Mouse (Mus musculus) heart, embryonic 13.5 days (tissue): Measurements from ENCODE around the gene BC052040. TPM values are rescaled to one million over a fixed set of nuclear protein-coding genes. Genes with fewer than 3 reads are reported as not detected.

Experiments used
- ATAC-seq: fragments of 200-750 bp; cut with Nextera tagmentation; 2 replicates; pipeline ENCODE4 v1.8.0; 2017; ENCODE audit warnings: moderate TSS enrichment; ENCODE audit not compliant: insufficient number of reproducible peaks, low FRiP score, low TSS enrichment; ENCODE audit errors: extremely low read depth
- H3K27ac ChIP-seq: fragments of 300-500 bp; sonication (generic); replicated peaks from 2 replicates; pipeline ENCODE4 v1.5.1; 2015; ENCODE audit warnings: moderate library complexity, mild to moderate bottlenecking, inconsistent platforms
- H3K27me3 ChIP-seq: fragments of 300-500 bp; sonication (generic); replicated peaks from 2 replicates; pipeline ENCODE4 v1.6.1; 2015; ENCODE audit warnings: mild to moderate bottlenecking, inconsistent platforms
- H3K36me3 ChIP-seq: fragments of 300-500 bp; sonication (generic); 2 replicates; pipeline ENCODE4 v1.6.1; 2015; ENCODE audit warnings: mild to moderate bottlenecking, inconsistent platforms
- H3K4me1 ChIP-seq: fragments of 300-500 bp; sonication (generic); 2 replicates; pipeline ENCODE4 v1.6.1; 2015; ENCODE audit warnings: inconsistent platforms
- H3K4me2 ChIP-seq: fragments of 300-500 bp; sonication (generic); 2 replicates; pipeline ENCODE4 v1.6.1; 2015; ENCODE audit warnings: inconsistent platforms, mild to moderate bottlenecking, moderate library complexity
- H3K4me3 ChIP-seq: fragments of 300-500 bp; sonication (generic); 2 replicates; pipeline ENCODE4 v1.5.1; 2015; ENCODE audit warnings: moderate library complexity, mild to moderate bottlenecking, inconsistent platforms
- H3K9ac ChIP-seq: fragments of 300-500 bp; sonication (generic); 2 replicates; pipeline ENCODE4 v1.6.1; 2015; ENCODE audit warnings: inconsistent platforms, mild to moderate bottlenecking, moderate library complexity
- H3K9me3 ChIP-seq: fragments of 300-500 bp; sonication (generic); 2 replicates; pipeline ENCODE4 v1.6.1; 2016; ENCODE audit warnings: inconsistent platforms
- WGBS: fragments of 180-500 bp; shearing (Covaris S2); methylation state at CpG from one replicate; pipeline ENCODE4 v1.1.7; 2015; ENCODE audit warnings: mixed read lengths; 5-methylcytosine and 5-hydroxymethylcytosine counted together
- polyA plus RNA-seq: library from polyadenylated mRNA; unstranded; fragments of >200 nt; fragmentation: Nextera tagmentation; extraction: Ambion mirVana; gene quantifications from 2 replicates; pipeline ENCODE4 v1.2.1, GENCODE M21; 2015

BC052040 gene
- polyA plus RNA-seq, 1 experiment from 2014 or later: 14.5 TPM

DNA sequence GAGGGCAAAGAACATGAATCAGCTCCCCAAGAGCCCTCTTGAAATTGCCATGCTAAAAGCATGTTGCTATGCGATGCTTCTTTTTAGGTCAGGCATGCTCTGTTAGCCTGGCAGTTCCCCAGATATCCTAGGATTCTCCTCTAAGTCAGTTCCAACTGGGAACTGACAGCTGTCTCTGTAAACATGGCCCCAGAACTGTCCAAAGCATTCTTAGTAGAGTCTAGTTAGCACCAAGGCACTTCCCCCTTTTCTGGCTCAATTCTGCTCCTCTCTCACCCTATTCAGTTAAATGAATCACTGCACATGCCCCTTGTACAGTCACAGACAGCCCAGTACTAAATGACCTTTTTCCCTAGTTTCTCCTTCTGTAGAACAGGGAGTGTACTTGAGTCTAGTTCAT, 191.2 kb downstream of the BC052040 start:
- no peaks in the 10 kb centered on the region for H3K27me3 ChIP-seq
- H3K4me2 ChIP-seq: no peak overlapping the region
- no peak overlapping the region for H3K27ac ChIP-seq
- no peak overlapping the region for H3K4me3 ChIP-seq
- H3K36me3 ChIP-seq: no peaks in the 10 kb centered on the region
- no peak overlapping the region for H3K9ac ChIP-seq
- peaks cover 36% of the 10 kb centered on the region for H3K4me1 ChIP-seq
- H3K9me3 ChIP-seq: no peaks in the 10 kb centered on the region
- 74% methylated on average over 1 of the region's 1 CpGs for WGBS
- no peak for ATAC-seq

DNA sequence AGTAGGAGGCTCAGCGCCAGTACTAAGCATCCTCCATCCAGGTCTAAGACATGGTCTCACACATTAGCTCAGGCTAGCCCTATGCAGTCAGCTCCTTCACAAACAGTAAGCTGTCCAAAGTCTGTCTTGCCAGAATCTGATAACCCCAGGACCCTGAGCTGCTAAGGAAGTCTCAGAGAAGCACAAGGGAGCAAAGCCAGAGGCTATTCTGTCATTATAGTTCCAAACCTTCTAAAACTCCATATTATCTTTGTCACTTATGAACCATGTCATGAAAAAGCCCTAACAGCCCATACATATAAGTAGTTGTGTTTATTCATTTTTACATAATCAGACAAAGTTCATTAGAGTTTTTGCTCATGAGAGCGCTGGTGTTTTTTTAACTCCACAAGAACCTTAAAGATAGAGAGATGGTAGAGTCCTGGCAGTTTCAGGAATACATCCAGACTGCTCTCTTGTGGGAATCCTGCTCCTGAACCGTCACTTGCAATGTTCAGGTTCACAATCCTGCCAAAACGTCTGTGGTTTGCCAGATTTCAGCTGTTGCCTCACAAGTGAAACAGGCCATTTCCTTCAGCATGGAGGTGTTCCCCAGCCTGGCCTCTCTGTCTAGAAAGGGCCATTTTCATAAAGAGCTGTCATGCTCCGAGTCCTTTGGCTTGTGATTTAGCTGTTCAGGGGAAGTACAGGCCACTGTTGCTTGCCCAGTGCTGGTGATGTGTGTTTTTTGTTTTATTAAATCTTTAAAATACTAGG, 192.8 kb downstream of the BC052040 start:
- no peak for ATAC-seq
- Histone ChIP-seq H3K4me1 (peaks cover 44% of the 10 kb centered on the region), H3K9ac (no peak overlapping the region), H3K27ac (peak overlapping the region; percentile 86), H3K36me3 (0 out of 2 replicates have a peak, but pooled peaks cover 8% of the 10 kb centered on the region), H3K27me3 (no peaks in the 10 kb centered on the region), H3K4me2 (no peak overlapping the region), H3K9me3 (no peaks in the 10 kb centered on the region), H3K4me3 (no peak overlapping the region)
- 67% methylated on average over 5 of the region's 5 CpGs for WGBS

DNA sequence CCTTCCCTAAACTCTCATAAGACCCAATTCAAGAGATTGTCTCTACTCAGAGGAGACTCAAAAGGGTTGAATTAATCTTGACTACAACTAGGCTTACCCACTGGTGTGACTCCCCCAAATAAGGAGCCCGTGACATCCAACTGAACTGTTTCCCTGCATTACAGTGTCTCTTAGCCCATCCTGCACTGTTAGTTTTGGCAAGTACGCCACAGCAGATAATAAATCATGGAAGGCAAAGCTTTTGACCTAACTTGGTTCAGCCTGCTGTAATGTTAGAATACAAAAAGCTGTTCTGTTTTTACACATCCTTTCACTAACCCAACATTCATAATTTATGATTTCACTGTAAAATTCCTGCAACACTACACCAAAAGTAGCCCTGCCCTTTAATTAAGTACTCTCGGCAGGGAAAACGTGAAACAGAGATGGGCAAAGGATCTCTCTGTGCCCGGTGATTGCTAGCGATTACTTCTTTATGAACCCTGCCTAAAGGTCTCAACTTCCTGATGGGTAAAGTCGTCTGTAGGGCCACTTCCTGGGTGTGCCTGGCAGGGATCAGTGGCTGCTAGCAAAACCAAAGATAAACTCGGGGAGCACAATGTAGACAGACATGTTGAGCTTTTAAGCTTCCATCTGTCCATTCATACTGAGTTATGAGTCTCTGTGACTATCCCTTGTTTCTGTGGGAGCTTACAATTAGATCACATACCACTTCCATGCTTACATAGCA, 194.1 kb downstream of the BC052040 start:
- no peak overlapping the region for H3K9ac ChIP-seq
- no peaks in the 10 kb centered on the region for H3K27me3 ChIP-seq
- no peak for ATAC-seq
- no peaks in the 10 kb centered on the region for H3K9me3 ChIP-seq
- H3K4me2 ChIP-seq: no peak overlapping the region
- no peak overlapping the region for H3K4me3 ChIP-seq
- 47% methylated on average over 8 of the region's 8 CpGs for WGBS
- peaks cover 50% of the 10 kb centered on the region for H3K4me1 ChIP-seq
- peak overlapping the region; percentile 86 for H3K27ac ChIP-seq
- H3K36me3 ChIP-seq: 0 out of 2 replicates have a peak, but pooled peaks cover 8% of the 10 kb centered on the region

DNA sequence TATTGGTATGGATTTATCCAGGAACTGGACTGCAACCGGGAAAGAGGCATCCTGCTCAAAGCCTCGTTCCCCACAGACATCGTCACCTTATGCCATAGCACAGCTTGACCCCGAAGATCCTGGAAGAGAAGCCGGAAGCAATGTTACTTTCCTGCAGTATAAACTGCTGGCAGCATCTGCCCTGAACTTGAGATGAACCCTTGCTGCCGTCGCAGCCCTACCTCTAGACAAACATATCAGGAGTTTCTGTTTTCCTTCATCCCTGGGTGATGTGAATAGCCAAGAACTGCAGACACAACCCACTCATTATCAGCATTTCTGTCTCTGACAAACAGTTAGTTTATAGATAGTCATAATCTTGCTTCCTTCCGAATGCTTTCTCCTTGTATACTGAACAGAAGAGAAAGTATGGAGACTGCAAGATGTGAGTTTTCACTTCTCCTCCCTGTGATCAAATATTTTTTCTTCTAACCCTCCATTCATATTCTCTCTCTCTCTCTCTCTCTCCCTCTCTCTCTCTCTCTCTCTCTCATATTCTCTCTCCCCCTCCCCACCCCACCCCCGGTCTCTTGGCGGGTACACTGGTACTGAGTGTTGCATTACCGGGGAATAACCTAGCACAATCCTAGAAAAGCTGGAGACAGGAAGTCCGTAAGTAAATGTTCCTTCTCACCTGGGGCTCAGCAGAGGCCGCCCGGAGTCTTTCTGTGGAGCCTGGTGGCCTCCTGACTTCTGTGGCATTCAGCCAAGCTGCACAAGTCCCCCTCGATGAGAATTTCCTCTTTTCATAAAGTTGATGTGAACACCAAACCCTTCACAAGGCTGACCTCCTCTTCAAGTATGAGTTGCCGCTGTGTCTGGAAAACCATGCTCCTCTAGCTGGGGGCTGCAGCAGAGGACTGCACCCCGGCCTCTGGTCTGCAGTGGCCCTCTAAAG, 195.7 kb downstream of the BC052040 start:
- Histone ChIP-seq H3K36me3 (0 out of 2 replicates have a peak, but pooled peaks cover 8% of the 10 kb centered on the region), H3K27ac (peak overlapping the region; percentile 86), H3K27me3 (no peaks in the 10 kb centered on the region), H3K4me1 (peaks cover 53% of the 10 kb centered on the region), H3K4me3 (no peak overlapping the region; the same call in 1 of the 2 replicates), H3K4me2 (peak overlapping the region; percentile 55), H3K9me3 (no peaks in the 10 kb centered on the region), H3K9ac (peak overlapping the region; percentile 3)
- ATAC-seq: no peak; the same call in none of the 2 replicates
- WGBS: 29% methylated on average over 17 of the region's 17 CpGs

DNA sequence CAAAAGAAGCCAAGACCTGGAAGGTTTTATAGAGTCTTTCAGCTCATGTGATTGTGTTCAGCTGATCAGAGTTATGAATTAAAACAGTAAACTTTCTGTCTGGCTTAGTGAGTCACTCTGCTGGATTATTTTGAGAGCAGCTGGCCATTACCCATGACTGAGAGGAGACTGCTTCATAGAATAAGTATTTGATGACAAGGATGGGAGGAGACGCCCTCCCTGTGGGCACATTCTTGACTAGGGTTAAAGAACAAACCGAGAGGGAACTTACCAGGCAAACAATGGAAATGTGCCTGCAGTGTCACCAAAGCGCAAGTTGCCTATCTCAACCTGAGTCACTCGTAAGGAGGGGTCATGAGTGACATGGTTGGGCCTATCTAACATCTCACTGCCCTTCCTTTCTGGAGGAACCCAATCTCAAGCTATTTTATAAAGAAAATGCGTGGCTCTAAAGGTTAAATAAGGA, 199.1 kb downstream of the BC052040 start:
- H3K4me1 ChIP-seq: peaks cover 45% of the 10 kb centered on the region
- H3K4me2 ChIP-seq: no peak overlapping the region
- H3K4me3 ChIP-seq: no peak overlapping the region
- 0 out of 2 replicates have a peak, but pooled peaks cover 8% of the 10 kb centered on the region for H3K36me3 ChIP-seq
- no peaks in the 10 kb centered on the region for H3K27me3 ChIP-seq
- no peak for ATAC-seq
- no peak overlapping the region for H3K9ac ChIP-seq
- WGBS: 53% methylated on average over 5 of the region's 5 CpGs
- peak overlapping the region; percentile 48 for H3K27ac ChIP-seq
- H3K9me3 ChIP-seq: no peaks in the 10 kb centered on the region

DNA sequence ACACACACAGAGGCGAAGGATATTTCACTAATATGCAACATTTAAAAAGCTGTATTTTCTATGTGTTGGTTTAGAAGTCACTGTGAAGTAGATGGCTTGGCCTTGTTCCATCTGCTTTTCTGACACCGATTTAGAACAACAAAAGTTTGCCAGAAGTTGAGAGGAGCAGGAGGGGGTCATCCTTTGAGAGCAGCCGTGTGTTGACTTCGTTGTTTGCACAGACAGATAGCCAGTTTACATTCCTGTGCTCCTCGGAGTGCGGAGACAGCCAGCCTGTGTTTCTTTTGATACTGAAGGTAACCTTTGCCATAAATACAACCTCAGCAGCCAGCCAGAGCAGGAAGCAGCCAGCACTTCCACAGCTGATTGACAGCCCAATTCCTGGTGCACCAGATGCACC, 204.2 kb downstream of the BC052040 start:
- WGBS: 20% methylated on average over 6 of the region's 6 CpGs
- H3K4me1 ChIP-seq: peaks cover 20% of the 10 kb centered on the region
- no peak overlapping the region for H3K9ac ChIP-seq
- H3K27me3 ChIP-seq: no peaks in the 10 kb centered on the region
- H3K4me3 ChIP-seq: no peak overlapping the region
- H3K9me3 ChIP-seq: no peaks in the 10 kb centered on the region
- H3K27ac ChIP-seq: no peak overlapping the region
- no peaks in the 10 kb centered on the region for H3K36me3 ChIP-seq
- no peak overlapping the region for H3K4me2 ChIP-seq
- ATAC-seq: no peak

DNA sequence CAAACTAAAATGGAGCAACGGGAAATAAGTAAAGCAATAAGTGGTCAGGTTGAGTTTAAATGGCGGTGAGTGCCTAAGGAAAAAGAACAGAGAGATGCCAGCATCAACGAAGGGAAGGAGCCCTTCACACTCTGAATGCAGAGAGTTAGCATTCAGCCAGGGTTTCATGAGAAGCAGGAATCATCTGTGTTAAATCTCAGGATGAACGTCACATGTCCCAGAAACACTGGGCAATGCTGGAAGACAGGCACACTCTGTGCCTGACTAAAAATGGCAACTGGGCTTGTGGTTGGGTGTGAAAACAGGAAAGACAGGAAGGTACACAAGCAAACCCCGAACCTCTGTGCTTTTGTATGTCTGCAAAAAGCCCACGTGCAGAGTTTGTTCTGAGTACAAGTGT, 217.3 kb downstream of the BC052040 start:
- no peaks in the 10 kb centered on the region for H3K36me3 ChIP-seq
- 69% methylated on average over 6 of the region's 6 CpGs for WGBS
- H3K9ac ChIP-seq: no peak overlapping the region
- H3K27ac ChIP-seq: no peak overlapping the region
- peaks cover 6% of the 10 kb centered on the region; the same call in 1 of the 2 replicates for H3K4me1 ChIP-seq
- no peaks in the 10 kb centered on the region for H3K9me3 ChIP-seq
- no peaks in the 10 kb centered on the region for H3K27me3 ChIP-seq
- no peak for ATAC-seq
- H3K4me3 ChIP-seq: no peak overlapping the region
- H3K4me2 ChIP-seq: no peak overlapping the region

DNA sequence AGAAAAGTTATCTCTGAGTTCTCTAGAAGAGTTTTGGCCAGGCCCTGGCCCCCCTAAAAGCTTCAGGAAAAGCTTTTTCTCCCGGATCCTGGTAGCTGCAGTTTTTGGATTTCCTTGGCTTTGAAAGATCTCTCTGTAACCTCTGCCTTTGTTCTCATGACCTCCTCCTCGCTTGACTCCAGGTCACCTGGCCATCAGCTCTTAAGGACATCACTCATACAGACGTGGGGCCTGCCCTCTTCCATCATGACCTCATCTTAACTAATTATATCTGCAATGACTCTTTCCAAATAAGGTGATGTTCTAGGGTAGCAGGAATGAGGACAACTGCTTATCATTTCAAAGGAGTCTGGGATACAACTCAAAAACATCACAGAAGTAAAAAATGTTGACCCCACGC, 226.9 kb downstream of the BC052040 start:
- Histone ChIP-seq H3K4me1 (peaks cover 21% of the 10 kb centered on the region), H3K27me3 (no peaks in the 10 kb centered on the region), H3K9me3 (no peaks in the 10 kb centered on the region), H3K4me2 (no peak overlapping the region), H3K4me3 (no peak overlapping the region), H3K27ac (no peak overlapping the region), H3K9ac (no peak overlapping the region), H3K36me3 (no peaks in the 10 kb centered on the region)
- 33% methylated on average over 4 of the region's 4 CpGs for WGBS
- no peak for ATAC-seq

DNA sequence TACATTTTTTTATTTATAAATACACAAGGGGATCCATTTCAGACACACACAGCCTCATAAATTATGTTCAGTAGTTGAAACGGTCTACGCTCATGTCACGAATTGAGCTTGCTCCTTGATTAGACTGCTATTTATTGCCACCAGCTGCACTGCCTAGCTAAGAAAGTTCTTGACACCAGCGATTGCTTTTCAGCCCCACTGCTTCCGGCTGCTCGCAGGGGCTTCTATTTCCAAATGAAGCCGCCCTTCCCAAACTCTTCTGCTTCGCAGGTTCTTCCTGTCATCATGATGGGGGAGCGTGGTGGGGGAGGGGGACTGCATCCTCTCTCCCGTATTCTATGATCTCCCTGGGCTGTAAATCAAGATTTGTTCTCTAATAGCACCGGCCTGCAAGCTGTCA, 231.8 kb downstream of the BC052040 start:
- Histone ChIP-seq H3K4me1 (peaks cover 23% of the 10 kb centered on the region), H3K4me2 (peak overlapping the region; percentile 60), H3K27me3 (no peaks in the 10 kb centered on the region), H3K36me3 (no peaks in the 10 kb centered on the region), H3K4me3 (peak overlapping the region; percentile 22), H3K9ac (peak overlapping the region; percentile 37; the same call in 1 of the 2 replicates), H3K9me3 (no peaks in the 10 kb centered on the region), H3K27ac (peak overlapping the region; percentile 73)
- 21% methylated on average over 11 of the region's 11 CpGs for WGBS
- ATAC-seq: no peak

DNA sequence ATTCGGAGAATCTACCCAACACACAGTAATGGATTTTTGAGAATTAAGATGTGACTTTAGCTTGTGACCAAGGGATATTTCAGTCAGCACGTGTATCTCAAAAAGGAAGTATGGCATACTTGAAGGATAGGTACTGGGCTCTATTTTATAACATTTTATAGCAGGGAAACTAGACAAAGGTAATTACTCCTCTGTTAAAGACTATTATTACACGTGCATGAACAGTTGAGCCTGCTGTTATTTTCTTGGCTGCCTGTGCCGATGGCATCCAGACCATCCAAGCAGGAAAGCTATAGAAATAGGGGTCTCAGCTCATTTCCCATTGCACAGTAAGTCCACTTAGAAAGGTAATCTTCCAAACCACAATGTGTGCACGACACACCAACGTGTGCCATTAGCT, 232.2 kb downstream of the BC052040 start:
- peak overlapping the region; percentile 22 for H3K4me3 ChIP-seq
- peak overlapping the region; percentile 60 for H3K4me2 ChIP-seq
- no peak for ATAC-seq
- H3K27me3 ChIP-seq: no peaks in the 10 kb centered on the region
- no peaks in the 10 kb centered on the region for H3K9me3 ChIP-seq
- peak overlapping the region; percentile 73 for H3K27ac ChIP-seq
- H3K4me1 ChIP-seq: peaks cover 19% of the 10 kb centered on the region
- WGBS: 56% methylated on average over 6 of the region's 6 CpGs
- H3K9ac ChIP-seq: no peak overlapping the region
- no peaks in the 10 kb centered on the region for H3K36me3 ChIP-seq

DNA sequence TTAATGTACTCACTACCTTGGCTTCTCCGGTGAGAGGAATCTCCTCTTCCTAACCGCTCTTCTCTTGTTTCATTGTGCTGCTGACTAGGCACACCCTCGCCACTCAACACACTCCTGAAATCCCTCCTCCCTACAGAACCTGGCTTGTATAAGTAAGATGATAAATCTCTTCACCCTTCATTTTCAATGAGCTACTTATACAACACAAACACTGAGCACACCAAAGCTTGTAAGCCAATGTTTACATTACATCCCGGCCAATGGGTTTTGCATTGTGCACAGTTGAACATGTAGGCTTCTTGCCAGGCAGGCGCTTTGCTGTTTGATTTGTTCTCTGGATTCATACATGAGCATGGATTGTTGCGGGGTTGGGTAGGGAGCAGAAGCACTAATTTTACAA, 236.4 kb downstream of the BC052040 start:
- WGBS: 76% methylated on average over 6 of the region's 6 CpGs
- H3K9ac ChIP-seq: no peak overlapping the region
- H3K27ac ChIP-seq: no peak overlapping the region
- ATAC-seq: no peak
- no peaks in the 10 kb centered on the region for H3K36me3 ChIP-seq
- H3K4me3 ChIP-seq: no peak overlapping the region
- no peak overlapping the region for H3K4me2 ChIP-seq
- no peaks in the 10 kb centered on the region for H3K27me3 ChIP-seq
- H3K9me3 ChIP-seq: no peaks in the 10 kb centered on the region
- H3K4me1 ChIP-seq: peaks cover 9% of the 10 kb centered on the region
